Mouse (Mus musculus): ENCODE measurements around the gene Tmem129. TPM values are rescaled to one million over a fixed set of nuclear protein-coding genes. Genes with fewer than 3 reads are reported as not detected.

The Tmem129 gene
- polyA plus RNA-seq, 1 experiment from 2014 or later = 27.6 TPM

DNA sequence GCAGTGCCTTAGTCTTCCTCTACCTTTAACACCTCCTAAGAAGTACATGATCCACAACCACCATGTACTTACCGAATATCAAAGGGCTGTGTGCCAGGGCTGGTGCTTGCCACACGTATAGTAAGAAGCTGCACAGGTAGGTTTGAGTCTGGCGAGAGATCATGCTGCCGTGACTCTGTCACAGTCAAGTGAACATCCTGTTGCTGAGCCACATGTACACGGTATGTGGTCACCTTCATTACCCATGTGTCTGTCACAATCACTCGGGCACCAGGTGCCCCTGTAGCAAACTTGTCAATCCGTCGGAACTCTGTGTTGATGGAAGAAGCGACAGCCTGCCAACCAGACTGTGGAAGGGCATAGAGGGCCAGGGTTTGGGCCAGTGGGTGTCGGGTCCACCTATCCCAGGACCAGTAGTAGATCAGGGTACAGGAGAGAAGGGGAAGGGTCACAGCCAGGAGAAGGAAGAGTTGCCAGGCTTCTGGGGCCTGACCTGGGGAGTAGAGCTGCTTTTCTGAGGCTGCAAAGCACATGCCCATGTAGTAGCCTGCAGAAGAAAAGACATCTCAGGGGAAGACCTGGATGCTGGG, 2.9 kb downstream of the Tmem129 start:
- 91% methylated on average over 10 of the region's 10 CpGs for WGBS
- H3K27ac ChIP-seq (replicated peaks) = no peak overlapping the region
- H3K9me3 ChIP-seq = no peaks in the 10 kb centered on the region
- peak overlapping the region; percentile 28; the same call in 1 of the 2 replicates for H3K9ac ChIP-seq
- no peaks in the 10 kb centered on the region for H3K27me3 ChIP-seq
- ATAC-seq (ENCODE audit: low read depth) = no peak
- no peak overlapping the region for H3K4me3 ChIP-seq
- peaks cover 50% of the 10 kb centered on the region for H3K4me1 ChIP-seq (replicated peaks)
- peaks cover 22% of the 10 kb centered on the region for H3K36me3 ChIP-seq
- no peak overlapping the region for H3K4me2 ChIP-seq

- H3K4me2 ChIP-seq = no peak overlapping the region
- H3K9me3 ChIP-seq = no peaks in the 10 kb centered on the region
- no peak overlapping the region for H3K9ac ChIP-seq
- no peak overlapping the region for H3K27ac ChIP-seq (replicated peaks)
- peaks cover 28% of the 10 kb centered on the region for H3K36me3 ChIP-seq
- no peaks in the 10 kb centered on the region for H3K27me3 ChIP-seq
- peaks cover 56% of the 10 kb centered on the region for H3K4me1 ChIP-seq (replicated peaks)
- no peak overlapping the region for H3K4me3 ChIP-seq
- no peak for ATAC-seq (ENCODE audit: low read depth)
- 93% methylated on average over 13 of the region's 13 CpGs for WGBS
Measured at GRCm38 (mm10) chr5:33654424-33654823, 3.8 kb downstream of the Tmem129 start.

DNA sequence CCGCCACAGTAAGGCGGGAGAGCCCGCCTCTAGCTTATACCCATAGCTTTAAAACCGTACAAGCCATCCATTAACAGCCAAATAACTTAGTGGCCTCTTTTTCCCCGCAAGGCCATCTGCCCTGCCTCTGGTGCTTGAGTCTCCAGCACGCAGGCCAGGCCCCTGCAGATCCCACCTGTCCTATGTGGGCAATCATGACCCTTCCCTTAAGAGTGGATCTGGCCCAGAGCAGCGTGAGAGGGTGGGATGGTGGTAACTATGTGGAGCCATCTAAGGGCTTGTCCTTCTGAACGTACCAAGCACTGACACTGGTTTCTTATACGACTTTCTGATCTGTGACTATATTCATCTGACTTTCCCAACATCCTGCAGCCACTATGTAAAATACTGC, 5.4 kb downstream of the Tmem129 start:
- no peaks in the 10 kb centered on the region for H3K9me3 ChIP-seq
- peak overlapping the region; percentile 97 for H3K27ac ChIP-seq (replicated peaks)
- 3% methylated on average over 9 of the region's 9 CpGs for WGBS
- H3K27me3 ChIP-seq = no peaks in the 10 kb centered on the region
- H3K4me3 ChIP-seq = peak overlapping the region; percentile 84
- H3K4me1 ChIP-seq (replicated peaks) = peaks cover 48% of the 10 kb centered on the region
- peak; percentile 28 for ATAC-seq (ENCODE audit: low read depth)
- peaks cover 39% of the 10 kb centered on the region for H3K36me3 ChIP-seq
- H3K9ac ChIP-seq = peak overlapping the region; percentile 64
- peak overlapping the region; percentile 71 for H3K4me2 ChIP-seq

- H3K27ac ChIP-seq (replicated peaks) = peak within 1 kb of the TSS; percentile 97
- ATAC-seq (ENCODE audit: low read depth) = peak; percentile 96
- H3K4me1 ChIP-seq (replicated peaks) = peaks cover 46% of the 10 kb centered on the region
- no peaks in the 10 kb centered on the region for H3K9me3 ChIP-seq
- no peaks in the 10 kb centered on the region for H3K27me3 ChIP-seq
- peak within 1 kb of the TSS; percentile 71 for H3K4me2 ChIP-seq
- peak within 1 kb of the TSS; percentile 85 for H3K9ac ChIP-seq
- peak within 1 kb of the TSS; percentile 84 for H3K4me3 ChIP-seq
- under 1% methylated on average over 82 of the region's 82 CpGs for WGBS
- peaks cover 45% of the 10 kb centered on the region for H3K36me3 ChIP-seq
Measured at GRCm38 (mm10) chr5:33651921-33652782, 6.1 kb downstream of the Tmem129 start, which contains the start of gene Slbp. TSS of gene Slbp (minus strand) at chr5:33652574.

DNA sequence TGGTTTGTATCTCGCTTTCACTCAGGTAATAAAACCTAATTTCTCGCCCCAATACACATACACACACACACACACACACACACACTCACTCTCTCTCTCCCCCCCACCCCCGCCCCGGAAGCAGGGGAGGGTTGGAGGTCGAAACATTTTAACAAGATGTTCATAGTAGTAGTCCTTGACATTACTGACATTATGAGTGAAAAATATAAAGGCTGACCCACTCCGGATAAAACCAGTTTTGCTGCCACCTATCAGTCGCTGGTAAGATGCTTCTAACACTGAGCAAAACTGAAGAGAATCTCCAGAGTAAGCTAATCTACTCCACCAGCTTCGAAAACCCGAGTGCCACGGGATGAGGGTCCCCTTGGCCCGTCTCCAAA, 6.7 kb downstream of the Tmem129 start:
- WGBS = 1% methylated on average over 11 of the region's 11 CpGs

DNA sequence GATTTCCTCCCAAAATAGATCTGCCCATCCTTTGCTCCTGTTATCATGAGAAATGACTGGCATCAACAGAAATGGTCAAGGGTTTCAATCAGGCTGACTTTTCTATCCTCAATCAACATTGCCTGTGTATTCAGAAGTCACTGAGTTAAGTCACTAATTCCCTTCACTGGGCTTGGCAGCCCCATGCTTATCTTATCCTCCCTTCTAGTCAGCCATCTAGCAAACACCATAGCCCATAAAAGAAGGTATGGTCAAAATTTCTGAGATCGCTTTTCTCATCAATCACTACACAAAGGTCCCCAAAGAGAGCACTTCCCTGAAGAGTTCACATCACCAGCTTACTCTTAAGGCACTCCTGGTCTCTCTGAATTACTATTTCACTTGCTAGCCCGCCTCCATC, 7.2 kb downstream of the Tmem129 start:
- Histone ChIP-seq H3K9ac (peak overlapping the region; percentile 85), H3K27ac (replicated peaks) (peak overlapping the region; percentile 97), H3K36me3 (peaks cover 56% of the 10 kb centered on the region), H3K4me2 (peak overlapping the region; percentile 71), H3K27me3 (no peaks in the 10 kb centered on the region), H3K4me3 (peak overlapping the region; percentile 84), H3K9me3 (no peaks in the 10 kb centered on the region), H3K4me1 (replicated peaks) (peaks cover 35% of the 10 kb centered on the region)
- no peak for ATAC-seq (ENCODE audit: low read depth)
- WGBS = 20% methylated on average over 2 of the region's 2 CpGs

More for the DNA sequence above, 6.7 kb downstream of the Tmem129 start:
- ATAC-seq (ENCODE audit: low read depth) = no peak; the same call in 1 of the 2 replicates
- H3K4me3 ChIP-seq = peak overlapping the region; percentile 84
- H3K27me3 ChIP-seq = no peaks in the 10 kb centered on the region
- H3K36me3 ChIP-seq = peaks cover 51% of the 10 kb centered on the region
- peak overlapping the region; percentile 97 for H3K27ac ChIP-seq (replicated peaks)
- peak overlapping the region; percentile 71 for H3K4me2 ChIP-seq
- H3K4me1 ChIP-seq (replicated peaks) = peaks cover 40% of the 10 kb centered on the region
- peak overlapping the region; percentile 85 for H3K9ac ChIP-seq
- no peaks in the 10 kb centered on the region for H3K9me3 ChIP-seq

DNA sequence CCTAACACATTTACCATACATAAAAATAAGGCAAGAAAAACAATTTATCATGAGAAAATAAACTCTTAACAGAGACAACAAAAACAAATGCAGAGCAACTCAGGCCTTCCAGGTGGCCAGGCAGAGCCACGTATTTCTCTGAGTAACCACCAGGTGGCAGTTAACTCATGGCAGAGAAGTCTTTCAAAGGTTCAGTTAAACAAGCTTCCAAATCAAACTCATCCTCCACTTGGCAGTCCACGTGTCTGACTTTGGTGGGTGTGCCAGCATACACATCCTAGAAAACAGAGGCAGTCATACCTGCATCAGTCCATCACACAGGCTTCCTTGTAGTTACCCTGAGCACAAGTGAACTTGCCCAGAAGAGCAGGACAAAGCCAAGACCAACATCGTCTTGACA, 17.6 kb downstream of the Tmem129 start:
- Histone ChIP-seq H3K27me3 (no peaks in the 10 kb centered on the region), H3K36me3 (peaks cover 63% of the 10 kb centered on the region), H3K4me2 (no peak overlapping the region), H3K9ac (no peak overlapping the region), H3K9me3 (no peaks in the 10 kb centered on the region), H3K27ac (replicated peaks) (no peak overlapping the region), H3K4me1 (replicated peaks) (no peaks in the 10 kb centered on the region), H3K4me3 (no peak overlapping the region)
- 41% methylated on average over 3 of the region's 3 CpGs for WGBS
- ATAC-seq (ENCODE audit: low read depth) = no peak

- no peak for ATAC-seq (ENCODE audit: low read depth)
- Histone ChIP-seq H3K4me1 (replicated peaks) (no peaks in the 10 kb centered on the region), H3K27me3 (no peaks in the 10 kb centered on the region), H3K27ac (replicated peaks) (no peak overlapping the region), H3K4me2 (no peak overlapping the region), H3K36me3 (peaks cover 47% of the 10 kb centered on the region), H3K4me3 (no peak overlapping the region), H3K9me3 (no peaks in the 10 kb centered on the region), H3K9ac (0 out of 2 replicates have a peak overlapping the region, but pooled peaks have one; percentile 38)
- WGBS = 75% methylated on average over 4 of the region's 4 CpGs
Measured at GRCm38 (mm10) chr5:33638826-33639225, 19.4 kb downstream of the Tmem129 start.

DNA sequence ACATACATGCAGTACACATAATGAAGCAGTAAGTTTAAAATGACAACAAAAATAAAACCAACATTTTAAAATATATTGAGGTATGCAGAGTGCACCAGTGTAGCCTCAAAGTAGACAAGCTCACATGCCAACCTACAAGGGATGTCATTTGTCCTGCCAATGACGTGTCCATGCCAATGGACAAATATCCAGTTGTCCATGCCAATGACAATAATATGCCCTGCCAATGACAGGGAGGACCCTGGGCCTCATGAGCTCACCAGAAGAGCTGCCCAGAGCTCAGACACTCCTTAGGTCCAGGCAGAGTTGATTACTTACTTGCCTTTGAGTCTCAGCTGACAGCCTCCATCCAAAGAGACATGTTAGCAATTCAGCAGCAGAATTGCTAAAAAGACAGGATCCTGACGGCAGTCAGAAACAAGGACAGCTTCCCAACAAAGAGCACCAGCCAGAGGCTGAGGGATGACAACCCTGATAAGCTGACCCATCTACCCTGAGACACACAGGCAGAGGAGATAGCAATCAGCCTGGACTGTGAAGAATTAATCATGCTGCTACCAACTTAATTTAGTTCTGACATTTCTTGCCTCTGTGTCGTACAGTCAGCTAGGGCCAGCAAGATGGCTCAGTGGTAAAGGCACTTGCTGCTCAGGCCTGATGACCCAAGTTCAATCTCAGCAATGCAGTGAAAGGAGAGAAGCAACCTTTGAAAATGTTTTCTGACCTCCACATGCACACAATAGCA, 20.4 kb downstream of the Tmem129 start:
- 85% methylated on average over 3 of the region's 3 CpGs for WGBS
- peaks cover 37% of the 10 kb centered on the region for H3K36me3 ChIP-seq
- no peaks in the 10 kb centered on the region for H3K9me3 ChIP-seq
- ATAC-seq (ENCODE audit: low read depth) = no peak
- no peaks in the 10 kb centered on the region for H3K4me1 ChIP-seq (replicated peaks)
- no peak overlapping the region for H3K4me3 ChIP-seq
- no peak overlapping the region for H3K9ac ChIP-seq
- no peak overlapping the region for H3K27ac ChIP-seq (replicated peaks)
- no peaks in the 10 kb centered on the region for H3K27me3 ChIP-seq
- no peak overlapping the region for H3K4me2 ChIP-seq

DNA sequence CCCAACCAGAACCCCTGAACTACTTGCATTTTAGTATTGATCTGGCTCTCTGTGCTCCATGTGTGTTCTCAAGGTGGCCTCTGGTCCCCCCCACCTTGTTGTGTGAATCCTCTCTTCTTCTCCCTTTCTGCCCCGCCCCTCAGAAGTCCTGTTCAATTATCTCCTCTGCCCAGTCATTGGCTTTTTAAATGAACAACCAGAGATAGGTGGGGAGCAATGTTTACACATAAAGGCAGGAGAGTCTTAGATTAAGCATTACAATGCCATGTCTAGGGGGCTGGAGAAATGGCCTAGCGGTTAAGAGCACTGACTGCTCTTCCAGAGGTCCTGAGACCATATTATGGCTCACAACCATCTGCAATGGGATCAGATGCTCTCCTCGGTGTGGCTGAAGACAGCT, 22.9 kb downstream of the Tmem129 start:
- no peak overlapping the region for H3K9ac ChIP-seq
- no peak overlapping the region for H3K4me3 ChIP-seq
- H3K36me3 ChIP-seq = peaks cover 17% of the 10 kb centered on the region
- H3K27ac ChIP-seq (replicated peaks) = no peak overlapping the region
- no peak for ATAC-seq (ENCODE audit: low read depth)
- 89% methylated on average over 3 of the region's 3 CpGs for WGBS
- peaks cover 4% of the 10 kb centered on the region for H3K4me1 ChIP-seq (replicated peaks)
- H3K27me3 ChIP-seq = no peaks in the 10 kb centered on the region
- no peak overlapping the region for H3K4me2 ChIP-seq
- no peaks in the 10 kb centered on the region for H3K9me3 ChIP-seq

DNA sequence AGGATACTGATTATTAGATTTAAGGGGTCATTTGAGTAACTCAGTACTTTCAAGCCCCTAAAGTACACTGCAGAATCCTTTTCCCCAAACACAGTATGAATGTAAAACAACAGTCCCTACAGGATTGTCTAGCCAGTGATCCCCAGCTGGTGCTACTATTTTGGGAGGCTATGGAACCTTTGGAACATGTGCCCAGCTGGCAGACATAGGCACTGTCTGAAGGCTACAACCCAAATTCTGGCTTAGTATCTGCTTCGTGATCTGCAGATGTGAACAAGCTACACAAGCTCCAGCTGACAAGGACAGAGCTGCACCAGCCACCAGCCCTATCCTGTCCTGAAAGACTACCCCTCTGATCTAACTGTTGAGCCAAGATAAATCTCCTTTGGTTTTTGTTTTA, 25.7 kb downstream of the Tmem129 start:
- H3K4me3 ChIP-seq = no peak overlapping the region
- no peak for ATAC-seq (ENCODE audit: low read depth)
- H3K27ac ChIP-seq (replicated peaks) = no peak overlapping the region
- whole genome bisulfite sequencing = 85% methylated on average over 1 of the region's 1 CpGs
- H3K9me3 ChIP-seq = no peaks in the 10 kb centered on the region
- H3K9ac ChIP-seq = no peak overlapping the region
- H3K36me3 ChIP-seq = peaks cover under 1% of the 10 kb centered on the region; the same call in 1 of the 2 replicates
- H3K4me2 ChIP-seq = no peak overlapping the region
- H3K4me1 ChIP-seq (replicated peaks) = peaks cover 23% of the 10 kb centered on the region
- no peaks in the 10 kb centered on the region for H3K27me3 ChIP-seq

DNA sequence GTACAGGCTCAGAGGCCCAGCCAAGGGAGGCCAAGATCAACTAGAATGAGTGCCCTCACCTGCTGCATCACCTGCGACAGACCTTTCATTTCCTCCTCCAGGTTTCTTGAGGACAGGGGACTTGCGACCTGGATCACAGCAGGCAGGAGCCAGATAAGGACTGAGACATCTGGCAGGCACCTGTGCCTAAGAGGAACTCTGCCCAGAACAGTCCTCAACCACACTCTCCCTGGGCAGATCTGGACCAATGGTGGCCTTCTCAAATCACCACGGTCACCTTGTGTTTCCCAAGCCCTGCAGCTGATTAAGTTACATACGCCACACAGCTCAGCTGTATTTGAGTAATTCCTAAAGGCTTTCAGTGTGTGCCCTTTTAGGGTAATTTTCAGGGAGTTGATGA, 27.6 kb downstream of the Tmem129 start:
- 80% methylated on average over 4 of the region's 4 CpGs for WGBS
- no peak for ATAC-seq (ENCODE audit: low read depth)
- no peaks in the 10 kb centered on the region for H3K27me3 ChIP-seq
- H3K4me3 ChIP-seq = peak overlapping the region; percentile 72
- no peak overlapping the region for H3K27ac ChIP-seq (replicated peaks)
- H3K4me2 ChIP-seq = peak overlapping the region; percentile 94
- H3K9me3 ChIP-seq = no peaks in the 10 kb centered on the region
- H3K9ac ChIP-seq = peak overlapping the region; percentile 64
- no peaks in the 10 kb centered on the region for H3K36me3 ChIP-seq
- H3K4me1 ChIP-seq (replicated peaks) = peaks cover 28% of the 10 kb centered on the region

Measured in neural tube, embryonic 13.5 days (tissue).